Mouse (Mus musculus): Measurements from ENCODE around the gene Hdac10. TPM values are rescaled to one million over a fixed set of nuclear protein-coding genes. Genes with fewer than 3 reads are reported as not detected.
A peak's percentile ranks its signal among the peaks of the same experiment; 100 is the strongest.

Hdac10 gene
- total RNA-seq (2015) (5.3 and 7.8 TPM in 2 replicates), total RNA-seq (2017) (11.0 and 12.8 TPM in 2 replicates)

- peak; percentile 73 for ATAC-seq (ENCODE audit: poor library complexity, severe bottlenecking)
Measured at GRCm38 (mm10) chr15:89128382-89129350, at the start of gene Hdac10. Gene Hdac10, minus strand, starts transcription at chr15:89128700.

GRCm38 (mm10) chr15:89177576-89178259, 49.2 kb upstream of the Hdac10 start:
- ATAC-seq (ENCODE audit: poor library complexity, severe bottlenecking) = peak; percentile 68

GRCm38 (mm10) chr15:89177121-89177520, 48.6 kb upstream of the Hdac10 start:
- peak; percentile 23; the same call in 1 of the 2 replicates for ATAC-seq (ENCODE audit: poor library complexity, severe bottlenecking)

GRCm38 (mm10) chr15:89175411-89176155, 47.1 kb upstream of the Hdac10 start:
- no peak for ATAC-seq (ENCODE audit: poor library complexity, severe bottlenecking)

GRCm38 (mm10) chr15:89174889-89175339, 46.4 kb upstream of the Hdac10 start:
- ATAC-seq (ENCODE audit: poor library complexity, severe bottlenecking) = no peak

GRCm38 (mm10) chr15:89173906-89174214, 45.4 kb upstream of the Hdac10 start:
- 0 out of 2 replicates have a peak, but pooled peaks have one; percentile 3 for ATAC-seq (ENCODE audit: poor library complexity, severe bottlenecking)

GRCm38 (mm10) chr15:89173024-89173905, 44.8 kb upstream of the Hdac10 start:
- ATAC-seq (ENCODE audit: poor library complexity, severe bottlenecking) = no peak

- ATAC-seq (ENCODE audit: poor library complexity, severe bottlenecking) = peak; percentile 47
Measured at GRCm38 (mm10) chr15:89172276-89172935, 43.9 kb upstream of the Hdac10 start.

- no peak for ATAC-seq (ENCODE audit: poor library complexity, severe bottlenecking)
Measured at GRCm38 (mm10) chr15:89171526-89172051, 43.1 kb upstream of the Hdac10 start.

GRCm38 (mm10) chr15:89170102-89170501, 41.6 kb upstream of the Hdac10 start:
- ATAC-seq (ENCODE audit: poor library complexity, severe bottlenecking) = no peak

GRCm38 (mm10) chr15:89169431-89169830, 40.9 kb upstream of the Hdac10 start:
- ATAC-seq (ENCODE audit: poor library complexity, severe bottlenecking) = no peak

- ATAC-seq (ENCODE audit: poor library complexity, severe bottlenecking) = no peak
Measured at GRCm38 (mm10) chr15:89168922-89169321, 40.4 kb upstream of the Hdac10 start.

GRCm38 (mm10) chr15:89165478-89165877, 37.0 kb upstream of the Hdac10 start:
- ATAC-seq (ENCODE audit: poor library complexity, severe bottlenecking) = no peak

GRCm38 (mm10) chr15:89161397-89161796, 32.9 kb upstream of the Hdac10 start:
- no peak for ATAC-seq (ENCODE audit: poor library complexity, severe bottlenecking)

GRCm38 (mm10) chr15:89158516-89158915, 30.0 kb upstream of the Hdac10 start:
- ATAC-seq (ENCODE audit: poor library complexity, severe bottlenecking) = no peak

GRCm38 (mm10) chr15:89157954-89158353, 29.5 kb upstream of the Hdac10 start:
- ATAC-seq (ENCODE audit: poor library complexity, severe bottlenecking) = peak; percentile 78

GRCm38 (mm10) chr15:89152312-89152711, 23.8 kb upstream of the Hdac10 start:
- no peak for ATAC-seq (ENCODE audit: poor library complexity, severe bottlenecking)

GRCm38 (mm10) chr15:89150041-89150390, 21.5 kb upstream of the Hdac10 start:
- no peak for ATAC-seq (ENCODE audit: poor library complexity, severe bottlenecking)
